Mouse (Mus musculus): ENCODE measurements around the gene Mycn. TPM values are rescaled to one million over a fixed set of nuclear protein-coding genes. Genes with fewer than 3 reads are reported as not detected.
A peak's percentile ranks its signal among the peaks of the same experiment; 100 is the strongest.

Gene Mycn
- polyA plus RNA-seq, 1 experiment from 2014 or later, result 57.8 TPM

DNA sequence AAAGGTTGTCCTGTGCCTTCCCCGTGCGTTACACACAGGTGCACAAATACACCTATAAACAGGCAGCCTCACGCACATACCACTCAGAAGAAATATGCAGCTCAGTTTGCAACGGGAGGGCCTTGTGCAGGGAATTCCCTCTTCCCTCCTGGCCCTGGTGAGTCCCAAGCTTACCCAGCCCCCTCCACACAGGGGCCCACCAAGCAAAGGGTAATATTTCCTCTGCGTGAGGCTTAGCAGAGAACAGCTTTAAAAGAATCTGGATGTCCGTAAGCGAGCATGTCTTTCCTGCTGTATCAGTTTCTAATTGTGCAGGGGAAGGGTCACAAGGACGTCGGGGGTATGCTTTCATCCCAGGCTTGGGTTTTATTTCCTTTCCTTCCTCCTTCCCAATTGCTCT lies 25.4 kb downstream of the Mycn start:
- Histone ChIP-seq H3K36me3 (replicated peaks) (no peaks in the 10 kb centered on the region), H3K4me1 (0 out of 2 replicates have a peak, but pooled peaks cover 3% of the 10 kb centered on the region), H3K9me3 (no peaks in the 10 kb centered on the region), H3K27ac (no peak overlapping the region), H3K4me2 (no peak overlapping the region), H3K27me3 (replicated peaks) (no peaks in the 10 kb centered on the region), H3K4me3 (no peak overlapping the region), H3K9ac (no peak overlapping the region)
- no peak for ATAC-seq (replicated peaks)
- 59% methylated on average over 9 of the region's 9 CpGs for WGBS

DNA sequence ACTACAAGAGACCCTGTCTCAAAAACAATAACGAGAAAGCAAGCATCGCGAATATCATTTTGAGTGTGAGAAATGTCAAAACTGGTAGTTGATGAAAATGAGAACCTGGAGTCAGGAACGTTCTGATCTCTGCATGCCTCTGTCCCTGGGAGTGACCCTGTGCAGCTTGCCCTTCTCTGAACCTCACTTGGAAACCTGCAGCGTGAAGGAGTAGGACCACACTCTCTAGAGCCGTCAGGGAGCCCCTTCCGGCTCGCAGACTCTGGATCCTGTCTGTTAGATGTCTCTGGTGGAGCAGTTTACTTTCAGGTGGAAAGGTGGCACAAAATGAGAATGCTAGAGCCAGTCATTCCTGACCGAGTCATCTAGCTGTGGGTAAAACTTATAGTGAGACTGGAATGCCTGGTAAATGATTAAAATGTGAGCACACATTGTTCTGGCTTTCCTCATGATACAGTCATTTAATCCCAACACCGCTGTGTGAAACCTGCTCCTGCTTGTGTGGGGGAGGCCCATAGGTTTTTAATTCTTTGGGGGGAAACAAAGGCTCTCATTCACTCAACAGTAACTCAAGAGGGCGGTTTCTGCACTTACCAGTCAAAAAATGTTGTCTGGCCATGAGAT lies 31.2 kb downstream of the Mycn start:
- no peak for ATAC-seq (replicated peaks)
- Histone ChIP-seq H3K27me3 (replicated peaks) (no peaks in the 10 kb centered on the region), H3K9me3 (no peaks in the 10 kb centered on the region), H3K36me3 (replicated peaks) (no peaks in the 10 kb centered on the region), H3K27ac (no peak overlapping the region), H3K9ac (no peak overlapping the region), H3K4me1 (peaks cover 18% of the 10 kb centered on the region), H3K4me3 (no peak overlapping the region), H3K4me2 (no peak overlapping the region)
- WGBS, result 88% methylated on average over 11 of the region's 11 CpGs

DNA sequence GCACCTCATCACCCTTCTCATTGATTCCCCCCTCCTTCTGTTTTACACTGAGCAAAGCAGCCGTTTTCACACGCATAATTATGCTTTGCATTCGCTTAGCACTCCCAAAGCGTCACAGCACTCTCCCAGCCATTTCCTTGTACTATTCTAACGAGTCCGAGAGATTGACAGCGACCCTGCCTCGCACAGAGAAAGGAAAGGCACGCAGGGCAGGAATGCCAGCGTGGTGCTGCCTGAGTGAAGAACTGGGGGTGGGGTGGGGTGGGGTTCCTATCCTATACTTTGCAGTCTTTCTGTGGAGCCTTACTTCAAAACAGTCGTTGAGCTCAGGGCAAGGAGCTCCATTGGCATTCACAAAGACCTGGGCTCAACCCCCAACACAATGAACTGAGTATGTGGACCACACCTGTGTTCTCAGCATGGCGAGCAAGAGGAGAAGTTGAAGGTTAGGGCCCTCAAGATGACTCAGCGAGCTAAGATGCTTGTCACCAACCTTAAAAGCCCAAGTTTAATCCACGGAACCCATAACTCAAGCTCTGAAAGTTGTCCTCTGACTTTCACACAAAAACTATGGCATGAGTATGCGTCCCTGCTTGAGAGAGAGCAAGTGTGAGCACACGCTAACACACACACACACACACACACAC lies 32.0 kb downstream of the Mycn start:
- Histone ChIP-seq H3K4me2 (no peak overlapping the region), H3K9ac (no peak overlapping the region), H3K4me1 (peaks cover 25% of the 10 kb centered on the region), H3K9me3 (no peaks in the 10 kb centered on the region), H3K4me3 (no peak overlapping the region), H3K27ac (no peak overlapping the region), H3K36me3 (replicated peaks) (no peaks in the 10 kb centered on the region), H3K27me3 (replicated peaks) (no peaks in the 10 kb centered on the region)
- 45% methylated on average over 16 of the region's 16 CpGs for WGBS
- ATAC-seq (replicated peaks), result no peak

DNA sequence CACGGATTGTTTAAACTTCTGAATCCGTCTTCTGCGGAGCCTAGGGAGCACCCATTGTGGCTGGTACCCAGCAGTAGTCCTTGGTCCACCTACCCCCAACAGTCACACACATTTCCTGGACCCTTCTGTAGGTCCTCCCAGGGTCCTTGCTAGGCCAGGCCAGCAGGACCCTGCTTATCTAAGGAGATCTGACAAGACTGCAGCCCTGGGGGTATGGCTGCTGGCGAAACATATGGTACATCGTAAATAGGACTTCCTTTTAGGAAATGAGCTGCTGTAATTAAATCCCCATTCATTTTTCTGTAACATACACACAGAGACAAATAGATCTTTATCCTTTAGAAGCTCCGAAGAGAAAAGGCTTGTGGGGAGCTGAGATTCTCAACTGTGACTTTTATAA lies 34.9 kb downstream of the Mycn start:
- no peak overlapping the region for H3K4me2 ChIP-seq
- no peak overlapping the region for H3K9ac ChIP-seq
- 60% methylated on average over 6 of the region's 6 CpGs for whole genome bisulfite sequencing
- H3K36me3 ChIP-seq (replicated peaks), result no peaks in the 10 kb centered on the region
- 0 out of 2 replicates have a peak overlapping the region, but pooled peaks have one; percentile 25 for H3K27ac ChIP-seq
- H3K9me3 ChIP-seq, result no peaks in the 10 kb centered on the region
- H3K4me3 ChIP-seq, result no peak overlapping the region
- H3K4me1 ChIP-seq, result peaks cover 35% of the 10 kb centered on the region
- H3K27me3 ChIP-seq (replicated peaks), result no peaks in the 10 kb centered on the region
- no peak for ATAC-seq (replicated peaks)

DNA sequence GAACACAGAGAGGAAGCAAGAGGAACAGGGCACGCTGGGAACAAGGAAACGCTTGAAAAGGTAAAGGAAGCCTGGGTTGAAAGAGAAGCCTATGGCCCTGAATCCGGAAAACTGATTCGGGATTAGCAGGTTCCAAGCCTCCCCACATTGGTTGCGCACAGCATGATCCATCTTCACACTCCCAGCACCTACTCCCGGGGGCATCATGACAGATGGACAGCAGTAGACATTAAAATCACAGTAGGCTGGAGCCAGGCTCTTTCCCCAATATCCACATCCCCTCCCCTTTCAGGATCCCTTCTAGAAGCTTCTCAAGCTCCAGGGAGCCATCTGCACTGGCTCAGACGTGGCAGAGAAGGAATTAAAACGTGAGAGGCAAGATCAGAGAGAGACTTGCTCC lies 35.4 kb downstream of the Mycn start:
- WGBS, result 56% methylated on average over 8 of the region's 8 CpGs
- Histone ChIP-seq H3K4me2 (no peak overlapping the region), H3K9me3 (no peaks in the 10 kb centered on the region), H3K27ac (0 out of 2 replicates have a peak overlapping the region, but pooled peaks have one; percentile 25), H3K4me3 (no peak overlapping the region), H3K36me3 (replicated peaks) (no peaks in the 10 kb centered on the region), H3K27me3 (replicated peaks) (no peaks in the 10 kb centered on the region), H3K4me1 (peaks cover 35% of the 10 kb centered on the region), H3K9ac (no peak overlapping the region)
- no peak for ATAC-seq (replicated peaks)

DNA sequence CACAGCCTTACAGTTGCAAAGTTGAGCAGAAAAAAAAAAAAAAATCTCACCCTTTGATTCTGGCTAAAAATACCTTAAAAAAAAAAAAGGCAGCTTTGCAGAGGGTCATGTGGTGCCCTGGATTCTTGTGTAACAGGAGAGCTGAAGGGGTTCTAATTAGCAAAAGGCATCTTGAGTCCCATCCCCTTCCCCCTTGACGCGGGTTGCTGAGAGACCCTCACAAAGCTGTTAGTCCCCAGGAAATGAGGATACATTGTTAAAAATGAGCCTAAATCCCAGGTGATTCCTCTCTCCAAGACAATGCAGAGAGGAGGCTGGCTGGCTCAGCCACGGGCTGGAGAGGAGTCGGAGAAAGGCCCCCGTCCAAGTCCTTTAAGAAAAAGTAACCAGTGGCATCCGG lies 36.6 kb downstream of the Mycn start:
- peak overlapping the region; percentile 94 for H3K27ac ChIP-seq
- H3K4me1 ChIP-seq, result peaks cover 35% of the 10 kb centered on the region
- peak overlapping the region; percentile 28; the same call in 1 of the 2 replicates for H3K9ac ChIP-seq
- no peaks in the 10 kb centered on the region for H3K36me3 ChIP-seq (replicated peaks)
- ATAC-seq (replicated peaks), result no peak; the same call in 1 of the 2 replicates
- no peak overlapping the region for H3K4me3 ChIP-seq
- 20% methylated on average over 6 of the region's 6 CpGs for WGBS
- H3K9me3 ChIP-seq, result no peaks in the 10 kb centered on the region
- no peaks in the 10 kb centered on the region for H3K27me3 ChIP-seq (replicated peaks)
- H3K4me2 ChIP-seq, result peak overlapping the region; percentile 45

DNA sequence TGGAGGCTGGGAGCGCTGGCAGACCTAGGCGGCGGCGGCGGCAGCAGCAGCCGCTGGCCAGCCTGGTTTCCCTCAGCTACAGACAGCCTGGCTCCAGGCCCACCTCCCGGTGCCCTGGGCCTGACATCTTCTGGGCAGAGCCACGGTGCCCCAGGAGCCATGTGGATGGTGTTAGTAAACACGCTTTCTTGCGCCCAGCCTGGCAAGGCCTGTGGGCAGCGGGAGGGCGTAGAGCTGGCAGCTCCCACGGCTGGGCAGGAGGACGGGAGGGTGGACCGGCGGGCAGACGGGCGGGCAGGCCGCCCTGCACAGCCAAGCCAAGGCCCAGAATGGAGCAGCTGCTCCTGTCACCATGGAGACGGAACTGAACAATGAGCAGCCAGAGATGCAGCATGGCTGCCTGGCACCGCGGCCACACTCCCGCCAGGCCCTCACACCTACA lies 37.2 kb downstream of the Mycn start:
- Histone ChIP-seq H3K4me1 (peaks cover 32% of the 10 kb centered on the region), H3K27me3 (replicated peaks) (no peaks in the 10 kb centered on the region), H3K9me3 (no peaks in the 10 kb centered on the region), H3K36me3 (replicated peaks) (no peaks in the 10 kb centered on the region), H3K27ac (peak overlapping the region; percentile 94), H3K4me2 (peak overlapping the region; percentile 45), H3K4me3 (peak overlapping the region; percentile 21; the same call in 1 of the 2 replicates), H3K9ac (peak overlapping the region; percentile 28)
- peak; percentile 97 for ATAC-seq (replicated peaks)
- under 1% methylated on average over 23 of the region's 23 CpGs for WGBS

DNA sequence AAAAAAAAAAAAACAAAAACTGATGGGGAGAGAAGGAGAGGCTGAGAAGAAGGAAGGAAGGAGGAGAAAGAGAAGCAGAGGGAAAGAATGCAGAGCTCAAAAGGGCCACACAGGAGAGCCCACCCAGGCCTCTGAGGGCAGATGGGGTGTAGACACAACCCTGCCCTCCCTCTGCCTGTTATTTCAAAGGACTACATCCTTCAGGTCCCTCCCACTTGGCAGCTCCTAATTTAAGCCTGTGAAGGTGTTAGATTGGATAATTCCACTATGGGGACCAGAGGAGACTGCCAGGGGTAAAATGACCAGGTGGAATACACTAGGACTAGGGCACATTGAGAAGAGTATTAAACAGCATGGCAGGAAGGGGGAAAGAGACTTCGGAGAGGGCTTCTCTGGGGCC lies 37.6 kb downstream of the Mycn start:
- Histone ChIP-seq H3K36me3 (replicated peaks) (no peaks in the 10 kb centered on the region), H3K9ac (peak overlapping the region; percentile 28; the same call in 1 of the 2 replicates), H3K4me3 (no peak overlapping the region), H3K9me3 (no peaks in the 10 kb centered on the region), H3K27me3 (replicated peaks) (no peaks in the 10 kb centered on the region), H3K27ac (peak overlapping the region; percentile 94), H3K4me2 (peak overlapping the region; percentile 45), H3K4me1 (peaks cover 29% of the 10 kb centered on the region)
- ATAC-seq (replicated peaks), result peak; percentile 30
- 6% methylated on average over 1 of the region's 1 CpGs for WGBS

DNA sequence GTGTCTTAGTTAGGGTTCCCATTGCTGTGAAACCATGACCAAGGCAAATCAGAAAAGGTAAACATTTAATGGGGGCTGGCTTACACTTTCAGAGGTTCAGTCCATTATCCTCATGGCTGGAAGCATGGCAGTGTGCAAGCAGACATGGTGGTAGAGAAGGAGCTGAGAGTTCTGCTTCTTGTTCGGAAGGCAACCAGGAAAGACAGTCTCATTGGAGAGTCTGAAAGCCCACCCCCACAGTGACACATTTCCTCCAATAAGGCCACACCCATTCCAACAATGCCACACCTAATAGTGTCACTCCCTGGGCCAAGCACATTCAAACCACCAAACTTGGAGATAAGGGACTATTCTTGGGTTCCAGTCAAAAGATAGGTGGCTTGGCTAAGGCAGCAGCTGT lies 39.3 kb downstream of the Mycn start:
- Histone ChIP-seq H3K4me3 (no peak overlapping the region), H3K27me3 (replicated peaks) (no peaks in the 10 kb centered on the region), H3K4me1 (peaks cover 29% of the 10 kb centered on the region), H3K4me2 (no peak overlapping the region), H3K9ac (no peak overlapping the region), H3K27ac (no peak overlapping the region), H3K36me3 (replicated peaks) (no peaks in the 10 kb centered on the region), H3K9me3 (no peaks in the 10 kb centered on the region)
- ATAC-seq (replicated peaks), result no peak
- WGBS, result 94% methylated on average over 1 of the region's 1 CpGs

DNA sequence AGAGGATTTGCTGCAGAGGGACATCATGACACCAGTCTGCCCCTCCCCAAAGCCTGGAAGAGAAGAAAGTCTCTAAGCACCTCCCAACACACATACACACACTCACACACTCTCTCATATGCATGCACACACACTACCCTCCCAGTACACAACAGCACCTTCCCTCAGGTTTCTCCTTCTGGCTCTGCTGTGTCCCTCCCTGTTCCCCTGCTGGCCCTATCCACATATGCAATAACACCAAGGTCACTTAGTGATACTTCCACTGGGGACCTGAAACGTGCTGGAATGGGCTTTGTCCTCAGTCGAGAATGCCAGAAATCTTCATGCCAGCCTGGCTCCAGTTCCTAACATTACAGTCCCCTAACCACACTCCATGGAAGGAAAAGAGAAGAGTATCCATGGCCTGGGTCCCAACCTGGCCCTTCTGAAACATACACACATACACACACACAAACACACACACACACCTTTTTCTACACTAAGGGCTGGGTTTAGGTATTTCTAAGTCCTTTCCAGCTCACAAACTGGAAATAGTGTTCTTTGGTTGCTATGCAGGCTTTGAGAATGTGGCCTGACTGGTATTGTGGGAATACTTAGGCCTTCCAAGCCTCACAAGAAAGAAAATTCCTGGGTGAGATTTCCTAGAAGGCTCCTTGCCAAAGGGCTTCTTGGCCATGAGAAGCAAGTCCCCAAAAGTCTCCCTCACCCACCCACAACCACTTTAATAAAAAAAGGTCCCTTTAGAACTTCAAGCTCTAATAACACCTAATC lies 43.2 kb downstream of the Mycn start:
- no peak overlapping the region for H3K27ac ChIP-seq
- no peaks in the 10 kb centered on the region for H3K36me3 ChIP-seq (replicated peaks)
- H3K9ac ChIP-seq, result no peak overlapping the region
- no peak overlapping the region for H3K4me3 ChIP-seq
- H3K27me3 ChIP-seq (replicated peaks), result no peaks in the 10 kb centered on the region
- H3K4me1 ChIP-seq, result no peaks in the 10 kb centered on the region
- WGBS, result 57% methylated on average over 2 of the region's 2 CpGs
- no peak overlapping the region for H3K4me2 ChIP-seq
- no peaks in the 10 kb centered on the region for H3K9me3 ChIP-seq
- 0 out of 2 replicates have a peak, but pooled peaks have one; percentile 33 for ATAC-seq (replicated peaks)

DNA sequence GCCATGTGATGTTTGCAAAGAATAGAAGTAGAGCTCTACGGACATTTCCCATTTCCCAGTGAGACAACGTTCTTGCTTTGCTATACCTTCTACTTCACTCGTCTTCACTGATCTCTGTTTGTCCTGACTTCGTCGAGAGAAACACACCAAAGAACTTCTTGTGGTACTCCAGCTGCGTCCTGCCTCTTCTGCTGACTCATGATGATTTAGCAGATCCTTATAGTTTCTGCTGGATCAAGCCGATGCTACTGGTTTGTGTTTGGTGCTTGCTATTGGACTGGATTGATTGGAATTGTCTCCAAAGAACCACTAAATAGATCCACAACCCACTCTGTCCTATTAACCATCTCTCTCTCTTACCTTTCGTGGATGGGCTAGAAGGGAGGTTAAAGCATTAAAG lies 47.7 kb downstream of the Mycn start:
- H3K4me2 ChIP-seq, result no peak overlapping the region
- no peak for ATAC-seq (replicated peaks)
- H3K4me1 ChIP-seq, result no peaks in the 10 kb centered on the region
- no peak overlapping the region for H3K27ac ChIP-seq
- H3K9me3 ChIP-seq, result no peaks in the 10 kb centered on the region
- no peaks in the 10 kb centered on the region for H3K27me3 ChIP-seq (replicated peaks)
- no peak overlapping the region for H3K9ac ChIP-seq
- no peak overlapping the region for H3K4me3 ChIP-seq
- H3K36me3 ChIP-seq (replicated peaks), result no peaks in the 10 kb centered on the region
- 92% methylated on average over 8 of the region's 8 CpGs for WGBS

DNA sequence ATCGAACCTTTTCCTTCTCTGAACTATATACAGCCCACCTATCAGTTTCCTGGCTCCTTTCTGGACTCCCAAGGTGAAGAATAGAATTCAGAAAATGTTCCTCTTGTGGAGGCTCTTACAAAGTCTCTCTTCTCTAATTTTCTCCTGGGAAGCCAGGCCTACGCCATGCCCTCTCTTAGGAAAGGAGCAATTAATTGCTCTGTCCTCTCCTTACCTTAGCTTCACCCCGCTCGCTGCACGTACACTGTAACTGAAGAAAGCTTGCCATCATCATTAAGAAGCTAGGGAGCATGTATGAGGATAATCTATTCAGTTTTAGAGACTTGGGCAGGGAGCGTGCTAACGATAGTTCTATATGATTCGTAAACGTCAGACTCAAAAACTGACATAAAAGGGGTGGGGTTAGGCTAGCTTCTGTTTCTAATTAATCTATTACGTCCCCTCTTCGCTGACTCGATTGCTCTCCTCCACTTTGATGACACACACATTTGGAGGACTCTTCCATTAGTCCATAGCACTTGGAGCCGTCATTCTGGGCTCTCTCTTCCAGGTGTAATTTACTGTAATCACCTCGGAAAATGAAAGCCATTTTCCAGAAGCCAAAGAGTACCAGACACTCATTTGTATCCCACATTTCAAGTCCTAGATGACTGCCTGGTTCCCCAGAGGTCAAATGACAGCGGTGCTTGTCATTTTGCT lies 55.4 kb downstream of the Mycn start:
- H3K36me3 ChIP-seq (replicated peaks), result no peaks in the 10 kb centered on the region
- H3K27me3 ChIP-seq (replicated peaks), result no peaks in the 10 kb centered on the region
- no peak overlapping the region for H3K4me3 ChIP-seq
- peak; percentile 54; the same call in 1 of the 2 replicates for ATAC-seq (replicated peaks)
- 63% methylated on average over 15 of the region's 15 CpGs for WGBS
- 0 out of 2 replicates have a peak, but pooled peaks cover 4% of the 10 kb centered on the region for H3K4me1 ChIP-seq
- no peak overlapping the region for H3K4me2 ChIP-seq
- H3K9me3 ChIP-seq, result no peaks in the 10 kb centered on the region
- H3K9ac ChIP-seq, result no peak overlapping the region
- H3K27ac ChIP-seq, result no peak overlapping the region
